Mouse (Mus musculus): ENCODE data around the gene Gse1. TPM values are rescaled to one million over a fixed set of nuclear protein-coding genes. Genes with fewer than 3 reads are reported as not detected.

Gse1 gene
- polyA plus RNA-seq (2021; fragmentation: Nextera tagmentation) = 5.1 and 9.0 TPM in 2 replicates
- long read RNA-seq, experiment 1, partial matches to known transcripts = 4 of 14 reads
- long read RNA-seq, experiment 1, other reads (novel, unspliced or antisense) = 10 of 14 reads
- long read RNA-seq, experiment 2, partial matches to known transcripts = 0 of 6 reads
- long read RNA-seq, experiment 2, other reads (novel, unspliced or antisense) = 6 of 6 reads

DNA sequence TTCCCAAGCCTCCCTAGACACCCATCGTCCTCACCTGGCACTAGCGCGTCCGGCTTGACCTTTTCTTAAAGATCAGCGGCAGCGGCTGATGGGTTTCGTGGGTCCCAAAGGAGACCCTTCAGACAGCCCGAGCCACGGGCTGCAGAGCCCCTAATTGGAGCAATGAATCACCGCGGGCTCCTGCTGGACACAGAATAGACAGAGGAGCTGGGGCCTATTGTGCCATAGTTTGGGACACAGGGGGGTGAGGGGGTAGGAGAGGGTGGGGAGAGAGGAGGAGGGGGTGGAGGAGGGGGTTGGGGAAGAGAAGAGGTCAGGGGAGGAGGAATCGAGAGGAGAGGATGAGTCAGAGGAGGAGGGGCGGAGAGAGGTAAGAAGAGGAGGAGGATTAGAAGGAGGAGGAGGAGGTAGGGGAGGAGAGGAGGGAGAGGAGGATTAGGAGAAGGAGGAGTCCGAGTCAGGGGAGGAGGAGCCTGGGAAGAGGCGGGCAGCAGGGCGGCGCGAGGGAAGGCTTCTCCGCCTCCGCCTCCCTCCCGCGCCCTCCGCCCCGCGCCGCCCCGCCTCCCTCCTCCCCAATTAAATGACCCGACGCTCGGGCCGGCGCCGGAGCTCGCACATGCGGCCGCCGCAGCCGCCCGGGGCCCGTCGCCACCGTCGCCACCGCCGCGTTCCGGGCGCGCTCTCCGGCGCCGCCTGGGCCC is at the start of gene Gse1:
TSS of gene Gse1 (plus strand) at position 566 of the 701 bp plus-strand sequence.

DNA sequence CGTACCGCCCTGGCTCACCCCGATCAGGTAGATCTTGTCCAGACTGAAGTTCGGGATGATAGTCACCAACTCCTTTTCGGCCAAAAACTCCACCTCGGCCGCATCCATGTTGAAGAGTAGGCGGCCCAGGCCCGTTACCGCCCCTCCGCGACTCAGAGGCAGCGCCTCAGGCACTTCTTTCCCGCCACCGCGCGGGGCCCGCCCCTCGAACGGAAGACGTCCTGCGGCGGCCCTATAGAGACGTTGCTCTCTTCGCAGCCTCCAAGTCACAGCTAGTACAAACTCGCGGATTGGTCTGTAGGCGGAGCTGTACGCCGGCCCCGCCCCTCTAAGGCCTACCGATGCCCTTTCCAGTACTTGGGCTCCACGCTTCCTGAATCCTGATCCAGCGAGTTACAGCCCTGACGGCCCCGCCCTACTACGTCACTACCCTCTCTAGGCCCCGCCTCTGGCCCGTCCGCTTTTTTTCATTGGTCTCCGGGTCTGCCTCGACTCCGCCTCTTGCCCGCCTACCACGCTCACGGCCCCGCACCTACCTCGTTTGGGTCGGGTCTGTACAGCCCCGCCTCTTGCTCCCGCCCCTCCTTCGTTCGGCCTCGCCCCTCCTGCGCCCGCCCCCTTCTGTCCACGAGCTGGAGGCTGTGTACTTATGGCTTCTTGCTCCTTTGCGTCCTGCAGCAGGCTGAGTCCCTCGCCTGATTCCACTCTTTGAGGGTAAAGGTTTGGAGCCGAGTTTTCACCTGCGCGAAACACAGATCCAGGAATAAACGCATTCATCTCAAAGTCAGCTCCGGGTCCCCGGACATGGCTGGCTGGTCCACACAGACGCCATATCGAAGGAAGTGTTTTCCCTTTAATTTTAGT is 360.9 kb downstream of the Gse1 start, which contains the start of gene Gins2:
TSS of gene Gins2 (minus strand) at position 397 of the 864 bp plus-strand sequence.

Other genes starting within 250 kb of the Gse1 start
- 0.79 and 1.1 TPM in 2 replicates for gene Crispld2, start 236.0 kb upstream of the Gse1 start, polyA plus RNA-seq (2021; fragmentation: Nextera tagmentation)
- 16.7 and 22.9 TPM in 2 replicates for gene Zdhhc7, start 127.0 kb upstream of the Gse1 start, polyA plus RNA-seq (2021; fragmentation: Nextera tagmentation)
- 55.0 and 55.7 TPM in 2 replicates for gene 6430548M08Rik, start 114.3 kb upstream of the Gse1 start, polyA plus RNA-seq (2021; fragmentation: Nextera tagmentation)
- gene Fam92b, start 51.0 kb upstream of the Gse1 start, polyA plus RNA-seq (2021; fragmentation: Nextera tagmentation) = 0.40 and 0.91 TPM in 2 replicates

Measured in left cerebral cortex, adult 6 months (tissue).